Mouse (Mus musculus) olfactory bulb, adult 2 months (tissue): ENCODE measurements around the gene Isl2.

Source experiments
- CTCF ChIP-seq: fragments of 200-500 bp; IDR thresholded peaks from 2 replicates; pipeline ENCODE4 v1.5.1; 2012; ENCODE audit warnings: low read depth, mild to moderate bottlenecking, low read length, moderate library complexity; ENCODE audit not compliant: insufficient read depth
- POLR2A ChIP-seq: fragments of 200-500 bp; IDR thresholded peaks from 2 replicates; pipeline ENCODE4 v1.6.1; 2012; ENCODE audit warnings: mild to moderate bottlenecking, low read depth, low read length, moderate library complexity; ENCODE audit not compliant: insufficient read depth

DNA sequence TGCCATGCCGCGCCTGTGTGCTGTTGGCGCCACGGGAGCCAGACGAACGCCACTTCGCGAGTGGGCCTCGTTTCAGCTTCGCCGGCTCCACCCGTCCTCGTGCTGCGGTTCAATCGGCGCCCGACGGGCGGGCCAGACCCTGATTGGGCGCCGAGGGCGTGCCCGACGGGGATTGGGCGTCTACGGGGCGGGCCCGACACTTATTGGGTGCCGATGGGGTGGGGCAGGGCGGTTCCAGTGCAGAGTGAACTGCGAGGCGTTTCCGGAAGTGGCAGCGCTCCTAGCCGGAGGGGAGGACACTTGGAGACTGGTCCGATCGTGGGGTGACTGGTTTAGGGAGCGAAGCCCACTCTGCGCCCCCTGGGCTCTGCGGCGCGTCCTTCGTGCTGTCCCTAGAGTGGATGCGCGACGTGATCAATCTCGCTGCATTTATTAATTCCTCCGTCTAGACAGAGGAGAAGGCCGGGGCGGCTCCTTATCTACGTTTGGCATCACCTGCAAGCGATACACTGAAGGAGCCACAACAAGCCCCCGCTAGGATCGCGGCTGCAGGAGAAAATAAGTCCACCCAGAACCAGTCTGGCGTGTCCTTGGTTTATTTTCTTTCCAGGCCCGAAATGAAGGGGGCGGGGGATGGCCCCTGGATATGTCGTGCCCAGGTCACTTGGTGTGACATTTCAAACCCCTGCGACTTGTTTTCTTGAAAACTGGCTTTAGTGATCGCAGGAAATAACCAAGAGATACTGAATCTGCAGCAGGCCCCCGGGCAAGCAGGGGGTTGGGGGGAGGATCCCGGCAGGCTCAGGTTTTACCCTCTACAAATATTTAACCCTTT lies 7.9 kb downstream of the Isl2 start:
- TF ChIP-seq CTCF: no peak
- no peak for TF ChIP-seq POLR2A
